In the genomic region with DNA sequence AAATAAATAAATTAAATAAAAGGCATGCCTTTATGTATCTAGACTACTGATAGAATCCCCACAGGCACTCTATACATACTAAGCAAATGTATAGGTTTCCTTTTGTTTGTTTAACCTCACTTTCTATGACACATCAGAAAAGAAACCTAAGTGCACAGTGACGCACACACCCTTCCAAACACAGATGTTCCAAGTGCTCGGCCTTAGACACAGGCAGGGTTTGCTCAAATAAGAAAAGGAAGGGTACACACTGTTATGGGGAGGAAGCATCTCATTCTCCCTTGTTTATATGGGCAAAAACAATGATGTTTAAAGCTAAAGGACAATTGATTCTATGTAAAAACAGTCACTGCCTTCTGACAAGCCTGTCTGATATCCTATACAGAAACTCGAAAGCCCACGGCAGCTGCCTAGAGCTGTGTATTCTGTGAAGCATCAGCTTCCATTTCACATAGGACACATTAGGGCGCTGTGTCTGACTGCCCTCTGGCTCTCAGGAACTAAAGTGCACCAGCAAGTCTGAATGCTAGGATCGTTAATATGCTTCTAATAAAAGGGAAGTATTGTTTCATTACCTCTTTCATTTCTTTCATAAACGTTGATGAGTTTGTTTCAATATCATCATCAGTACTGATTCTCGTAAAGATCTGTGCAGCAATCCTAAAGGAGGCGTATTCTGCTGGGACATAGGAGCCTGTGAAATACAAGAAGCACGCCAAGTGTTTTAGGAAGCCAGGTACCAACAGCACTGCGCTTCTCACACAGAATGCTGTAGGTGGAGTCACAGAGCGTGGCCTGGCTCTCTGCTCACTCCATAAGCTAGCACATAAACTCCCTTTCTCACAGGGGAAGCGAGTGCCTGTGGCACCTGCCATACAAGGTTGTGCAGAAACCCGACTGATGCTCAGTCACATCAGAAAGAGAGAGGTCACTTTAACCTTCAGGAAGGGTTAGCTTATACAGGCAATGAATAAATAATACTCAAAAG, we compare ENCODE assay signal across 15 mouse cellular contexts. TPM values are rescaled to one million over a fixed set of nuclear protein-coding genes. Genes with fewer than 3 reads are reported as not detected.
A peak's percentile ranks its signal among the peaks of the same experiment; 100 is the strongest.
DNase-seq lines count a peak whose midpoint lies in the region; ATAC-seq and TF ChIP-seq lines count a peak whose summit lies in the region.
"Had no signal": no experiment of that assay in that cellular context is flagged by ENCODE, and none has a peak within 500 bp of the region (broad histone marks: within the 10 kb centered on the region; RNA-seq: fewer than 3 reads in every experiment).

No protein-coding gene starts in this region.

- no peak overlapping the region for H3K9ac ChIP-seq in heart, postnatal 0 days (replicated peaks; ENCODE audit: low read depth, low read length)
- H3K9ac ChIP-seq in midbrain, embryonic 15.5 days = no peak overlapping the region
- no peak overlapping the region for H3K9ac ChIP-seq in midbrain, embryonic 11.5 days (ENCODE audit: low read length)
- H3K9ac ChIP-seq: limb, embryonic 13.5 days had no signal

- peak; percentile 30 for DNase-seq in heart, postnatal 0 days (ENCODE audit: low spot score)
- no peak for DNase-seq in heart, postnatal 25 days (ENCODE audit: low spot score)
- no peak for DNase-seq in midbrain, embryonic 11.5 days (ENCODE audit: low spot score, missing footprints)
- peak; percentile 29 for DNase-seq in retina, postnatal 1 day
- DNase-seq in urinary bladder, postnatal 25 days (ENCODE audit: low spot score) = no peak
- DNase-seq: heart, adult 18-20 months; lung, postnatal 10 days; thymus, adult 18-20 months had no signal

- no peak for TF ChIP-seq EP300 in heart, postnatal 0 days (IDR thresholded peaks at IDR 0.05; ENCODE audit: low read depth)

- H3K27me3 ChIP-seq in heart, postnatal 0 days (ENCODE audit: control insufficient read depth, insufficient read depth, low read length) = no peaks in the 10 kb centered on the region
- H3K27me3 ChIP-seq in midbrain, embryonic 15.5 days (replicated peaks) = no peaks in the 10 kb centered on the region
- H3K27me3 ChIP-seq in midbrain, embryonic 11.5 days (ENCODE audit: control insufficient read depth, insufficient read depth, low read length) = no peaks in the 10 kb centered on the region
- H3K27me3 ChIP-seq: limb, embryonic 13.5 days had no signal

- WGBS in heart, postnatal 0 days = 69% methylated on average over 14 of the region's 14 CpGs
- WGBS in midbrain, embryonic 15.5 days = 68% methylated on average over 14 of the region's 14 CpGs
- WGBS in midbrain, embryonic 11.5 days = 77% methylated on average over 14 of the region's 14 CpGs

- no peak for TF ChIP-seq POLR2A in cortical plate, adult 2 months (IDR thresholded peaks at IDR 0.05; ENCODE audit: extremely low read depth, insufficient read depth, low read length)

- intact Hi-C loops in heart, postnatal 25 days (cut with DNase I) = no loop called here

- TF ChIP-seq CTCF in heart, postnatal 0 days (IDR thresholded peaks at IDR 0.05; ENCODE audit: low read depth) = peak; percentile 43
- TF ChIP-seq CTCF in cortical plate, adult 2 months (IDR thresholded peaks at IDR 0.05; ENCODE audit: extremely low read depth, insufficient read depth, low read length) = 0 out of 2 replicates have a peak, but pooled peaks have one; percentile 17

- no peaks in the 10 kb centered on the region for H3K9me3 ChIP-seq in heart, postnatal 0 days (replicated peaks; ENCODE audit: control insufficient read depth, low read length)
- no peaks in the 10 kb centered on the region for H3K9me3 ChIP-seq in midbrain, embryonic 15.5 days
- no peaks in the 10 kb centered on the region for H3K9me3 ChIP-seq in midbrain, embryonic 11.5 days (ENCODE audit: control insufficient read depth, low read length)
- H3K9me3 ChIP-seq: limb, embryonic 13.5 days had no signal

- H3K27ac ChIP-seq in heart, postnatal 0 days (ENCODE audit: low read depth) = no peak overlapping the region
- no peak overlapping the region for H3K27ac ChIP-seq in midbrain, embryonic 15.5 days
- H3K27ac ChIP-seq in midbrain, embryonic 11.5 days (ENCODE audit: low read depth, low read length) = no peak overlapping the region
- no peak overlapping the region for H3K27ac ChIP-seq in cortical plate, adult 2 months (ENCODE audit: insufficient read depth, low read length)
- H3K27ac ChIP-seq: limb, embryonic 13.5 days had no signal

- no peaks in the 10 kb centered on the region for H3K36me3 ChIP-seq in heart, postnatal 0 days (replicated peaks; ENCODE audit: control insufficient read depth, insufficient read depth, low read length)
- H3K36me3 ChIP-seq in midbrain, embryonic 15.5 days (replicated peaks) = no peaks in the 10 kb centered on the region
- H3K36me3 ChIP-seq in midbrain, embryonic 11.5 days (ENCODE audit: control insufficient read depth, insufficient read depth, low read length) = no peaks in the 10 kb centered on the region
- H3K36me3 ChIP-seq: limb, embryonic 13.5 days had no signal

- ATAC-seq in heart, postnatal 0 days (ENCODE audit: insufficient read depth, low read depth) = no peak; the same call in 1 of the 2 replicates
- peak; percentile 72 for ATAC-seq in midbrain, embryonic 15.5 days (replicated peaks)
- ATAC-seq in midbrain, embryonic 11.5 days (ENCODE audit: low FRiP score) = no peak
- ATAC-seq: activated CD4-positive, CD25-positive, alpha-beta regulatory T cell, adult 4 months had no signal

- no peaks in the 10 kb centered on the region for H3K4me1 ChIP-seq in heart, postnatal 0 days (ENCODE audit: control insufficient read depth, insufficient read depth)
- 0 out of 2 replicates have a peak, but pooled peaks cover 3% of the 10 kb centered on the region for H3K4me1 ChIP-seq in midbrain, embryonic 15.5 days
- H3K4me1 ChIP-seq in midbrain, embryonic 11.5 days (ENCODE audit: control insufficient read depth, insufficient read depth, low read length) = no peaks in the 10 kb centered on the region
- H3K4me1 ChIP-seq in cortical plate, adult 2 months (ENCODE audit: control insufficient read depth, insufficient read depth, low read length) = no peaks in the 10 kb centered on the region
- H3K4me1 ChIP-seq: limb, embryonic 13.5 days had no signal

- H3K4me2 ChIP-seq in heart, postnatal 0 days (ENCODE audit: low read depth, low read length) = no peak overlapping the region
- no peak overlapping the region for H3K4me2 ChIP-seq in midbrain, embryonic 15.5 days
- H3K4me2 ChIP-seq in midbrain, embryonic 11.5 days = no peak overlapping the region
- H3K4me2 ChIP-seq: limb, embryonic 13.5 days had no signal

- H3K4me3 ChIP-seq in heart, postnatal 0 days (ENCODE audit: low read depth, low read length) = no peak overlapping the region
- H3K4me3 ChIP-seq in midbrain, embryonic 15.5 days = no peak overlapping the region
- no peak overlapping the region for H3K4me3 ChIP-seq in midbrain, embryonic 11.5 days (ENCODE audit: low read depth, low read length)
- H3K4me3 ChIP-seq in cortical plate, adult 2 months (ENCODE audit: insufficient read depth, low read length) = no peak overlapping the region
- H3K4me3 ChIP-seq: limb, embryonic 13.5 days had no signal

RNA-seq across cellular contexts. Expression of a gene that starts 23.4 kb away (rescaled TPM):
- total RNA-seq in heart, postnatal 0 days (2014; rRNA removed; ENCODE audit: low replicate concordance) = not detected in 2 replicates
- polyA plus RNA-seq in heart, postnatal 0 days (2015; fragmentation: Nextera tagmentation; extraction: Ambion mirVana) = 0.18 TPM in 2 replicates
- total RNA-seq in heart, postnatal 25 days (2021) = not detected
- 0.06 and 0.19 TPM in 2 replicates for polyA plus RNA-seq in midbrain, embryonic 15.5 days (2015; fragmentation: Nextera tagmentation; extraction: Ambion mirVana)
- 0.29 and 0.44 TPM in 2 replicates for polyA plus RNA-seq in midbrain, embryonic 11.5 days (2014; fragmentation: Nextera tagmentation; extraction: Ambion mirVana)
- polyA plus RNA-seq in cortical plate, adult 2 months (2012; rRNA removed) = not detected in 2 replicates
- total RNA-seq: heart, adult 18-20 months; hematopoietic stem cell, adult 5-6 weeks; layer of hippocampus, postnatal 14 days had no signal

RNA-seq across cellular contexts. Expression of a gene that starts 38.5 kb away (rescaled TPM):
- not detected in 2 replicates for total RNA-seq in heart, postnatal 0 days (2014; rRNA removed; ENCODE audit: low replicate concordance)
- polyA plus RNA-seq in heart, postnatal 0 days (2015; fragmentation: Nextera tagmentation; extraction: Ambion mirVana) = 0.07 TPM in 2 replicates
- total RNA-seq in heart, postnatal 25 days (2021) = under 1 TPM; 0.08 TPM
- 0.17 and 0.22 TPM in 2 replicates for polyA plus RNA-seq in midbrain, embryonic 15.5 days (2015; fragmentation: Nextera tagmentation; extraction: Ambion mirVana)
- 0.12 TPM in 1 of 2 replicates, not detected in the other for polyA plus RNA-seq in midbrain, embryonic 11.5 days (2014; fragmentation: Nextera tagmentation; extraction: Ambion mirVana)
- polyA plus RNA-seq in cortical plate, adult 2 months (2012; rRNA removed) = 0.08 TPM in 1 of 2 replicates, not detected in the other
- polyA plus RNA-seq: embryonic facial prominence, embryonic 11.5 days had no signal

RNA-seq across cellular contexts. Expression of a gene that starts 45.4 kb away (rescaled TPM):
- total RNA-seq in heart, postnatal 0 days (2014; rRNA removed; ENCODE audit: low replicate concordance) = 119 and 159 TPM in 2 replicates
- 56.4 and 58.2 TPM in 2 replicates for polyA plus RNA-seq in heart, postnatal 0 days (2015; fragmentation: Nextera tagmentation; extraction: Ambion mirVana)
- total RNA-seq in heart, postnatal 25 days (2021) = 10 to 100 TPM; 89.2 to 99.7 TPM
- 49.5 and 51.3 TPM in 2 replicates for polyA plus RNA-seq in midbrain, embryonic 15.5 days (2015; fragmentation: Nextera tagmentation; extraction: Ambion mirVana)
- polyA plus RNA-seq in midbrain, embryonic 11.5 days (2014; fragmentation: Nextera tagmentation; extraction: Ambion mirVana) = 43.9 and 45.4 TPM in 2 replicates
- polyA plus RNA-seq in cortical plate, adult 2 months (2012; rRNA removed) = 64.9 and 65.0 TPM in 2 replicates

Comparison
In these comparisons a context has a peak if more than half of its experiments do, and no peak if none do; other contexts are left out.
1. DNase-seq: peak in heart, postnatal 0 days (single experiment) and retina, postnatal 1 day (single experiment); none in heart, postnatal 25 days (single experiment), midbrain, embryonic 11.5 days (single experiment) and urinary bladder, postnatal 25 days (single experiment).